In the genomic region with DNA sequence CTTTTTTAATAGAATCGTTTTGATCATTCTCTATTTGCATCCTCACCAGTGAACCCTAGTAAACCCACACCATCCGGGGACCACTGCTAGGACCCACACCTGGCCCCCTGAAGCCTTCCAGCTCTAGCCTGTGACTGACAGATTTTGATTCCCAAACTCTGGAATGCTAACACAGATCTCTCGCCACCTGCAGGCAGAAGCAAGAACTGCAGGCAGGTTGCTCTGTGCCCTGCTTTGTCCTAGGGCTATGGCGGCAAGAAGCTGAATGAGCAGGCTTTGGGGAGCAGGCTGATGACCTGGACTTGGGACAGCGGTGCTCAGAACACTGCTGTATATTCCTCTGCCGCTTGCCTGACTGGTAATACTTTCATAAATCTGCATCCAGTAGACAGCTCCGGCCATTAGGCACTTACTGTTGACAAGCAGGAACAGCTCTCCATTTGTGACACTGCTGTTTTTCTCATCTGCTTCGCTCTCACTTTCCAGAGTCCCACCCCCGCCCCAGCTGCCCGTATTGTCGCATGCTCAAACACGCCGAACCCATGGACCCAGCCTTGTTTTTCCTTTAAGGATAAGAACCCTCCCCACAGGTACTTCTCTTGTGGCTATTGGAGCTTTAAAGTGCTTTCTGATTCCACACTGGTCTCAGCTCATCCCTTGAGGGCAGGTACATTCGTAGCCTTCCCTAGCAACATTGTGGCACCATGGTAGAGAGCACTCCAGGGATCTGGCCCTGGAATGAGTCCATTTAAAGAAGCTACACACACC, we compare ENCODE assay signal across 8 mouse cellular contexts.
A peak's percentile ranks its signal among the peaks of the same experiment; 100 is the strongest.
DNase-seq lines count a peak whose midpoint lies in the region; ATAC-seq lines count a peak whose summit lies in the region.

No protein-coding gene starts in this region.

- H3K36me3 ChIP-seq in embryonic facial prominence, embryonic 12.5 days: no peaks in the 10 kb centered on the region
- H3K36me3 ChIP-seq in kidney, embryonic 15.5 days: no peaks in the 10 kb centered on the region
- no peaks in the 10 kb centered on the region for H3K36me3 ChIP-seq in neural tube, embryonic 12.5 days

- H3K4me3 ChIP-seq in embryonic facial prominence, embryonic 12.5 days: no peak overlapping the region
- no peak overlapping the region for H3K4me3 ChIP-seq in kidney, embryonic 15.5 days (replicated peaks)
- no peak overlapping the region for H3K4me3 ChIP-seq in neural tube, embryonic 12.5 days

- whole genome bisulfite sequencing in embryonic facial prominence, embryonic 12.5 days: 20% methylated on average over 14 of the region's 14 CpGs
- WGBS in kidney, embryonic 15.5 days: 15% methylated on average over 14 of the region's 14 CpGs
- 16% methylated on average over 14 of the region's 14 CpGs for WGBS in neural tube, embryonic 12.5 days

- peaks cover 58% of the 10 kb centered on the region for H3K4me1 ChIP-seq in embryonic facial prominence, embryonic 12.5 days
- H3K4me1 ChIP-seq in kidney, embryonic 15.5 days: peaks cover 71% of the 10 kb centered on the region
- H3K4me1 ChIP-seq in neural tube, embryonic 12.5 days: peaks cover 48% of the 10 kb centered on the region

- no peaks in the 10 kb centered on the region for H3K9me3 ChIP-seq in embryonic facial prominence, embryonic 12.5 days
- no peaks in the 10 kb centered on the region for H3K9me3 ChIP-seq in kidney, embryonic 15.5 days (replicated peaks)
- H3K9me3 ChIP-seq in neural tube, embryonic 12.5 days: no peaks in the 10 kb centered on the region

- no peak for ATAC-seq in embryonic facial prominence, embryonic 12.5 days (ENCODE audit: insufficient number of reproducible peaks, insufficient read depth, low FRiP score, low TSS enrichment)
- no peak for ATAC-seq in kidney, embryonic 15.5 days (replicated peaks; ENCODE audit: low FRiP score)
- peak; percentile 11; the same call in 1 of the 2 replicates for ATAC-seq in neural tube, embryonic 12.5 days (ENCODE audit: low FRiP score, low read depth)

- H3K27ac ChIP-seq in embryonic facial prominence, embryonic 12.5 days: peak overlapping the region; percentile 72
- peak overlapping the region; percentile 100 for H3K27ac ChIP-seq in kidney, embryonic 15.5 days
- peak overlapping the region; percentile 47; the same call in 1 of the 2 replicates for H3K27ac ChIP-seq in neural tube, embryonic 12.5 days

- 0 out of 2 replicates have a peak overlapping the region, but pooled peaks have one; percentile 3 for H3K4me2 ChIP-seq in embryonic facial prominence, embryonic 12.5 days (replicated peaks)
- peak overlapping the region; percentile 35 for H3K4me2 ChIP-seq in kidney, embryonic 15.5 days
- H3K4me2 ChIP-seq in neural tube, embryonic 12.5 days (replicated peaks): peak overlapping the region; percentile 35

- DNase-seq in left cerebral cortex, adult 18-20 months (ENCODE audit: low spot score in 2 of 2): peak; percentile 91 to 95
- no peak for DNase-seq in left cerebral cortex, adult 11 months (ENCODE audit: low spot score)
- peak; percentile 89 for DNase-seq in heart, adult 8-10 months (ENCODE audit: low spot score)
- DNase-seq in liver: peak; percentile 79
- DNase-seq in testis, postnatal 10 days (ENCODE audit: low spot score): peak; percentile 94

- no peaks in the 10 kb centered on the region for H3K27me3 ChIP-seq in embryonic facial prominence, embryonic 12.5 days
- H3K27me3 ChIP-seq in kidney, embryonic 15.5 days: no peaks in the 10 kb centered on the region
- H3K27me3 ChIP-seq in neural tube, embryonic 12.5 days (replicated peaks): no peaks in the 10 kb centered on the region

- no peak overlapping the region for H3K9ac ChIP-seq in embryonic facial prominence, embryonic 12.5 days
- H3K9ac ChIP-seq in kidney, embryonic 15.5 days: no peak overlapping the region
- H3K9ac ChIP-seq in neural tube, embryonic 12.5 days: no peak overlapping the region

Comparison
In these comparisons a context has a peak if more than half of its experiments do, and no peak if none do; other contexts are left out.
1. H3K27ac ChIP-seq: peak in every context shown above with its lines; median percentile 100 in kidney, embryonic 15.5 days; 72 in embryonic facial prominence, embryonic 12.5 days; 47 in neural tube, embryonic 12.5 days.